Mouse (Mus musculus) megakaryocyte-erythroid progenitor cell, adult 5-6 weeks (primary cell): ENCODE results near the gene 4933415A04Rik. TPM values are rescaled to one million over a fixed set of nuclear protein-coding genes. Genes with fewer than 3 reads are reported as not detected.

Experiments used
- ATAC-seq: replicated peaks from 2 replicates; pipeline ENCODE4 v1.8.0; 2016; ENCODE audit warnings: mild to moderate bottlenecking, inconsistent platforms; ENCODE audit not compliant: severe bottlenecking, poor library complexity, low FRiP score, low TSS enrichment
- total RNA-seq, 2 experiments: library from RNA; stranded (forward) in 1 of 2; stranded (reverse) in 1 of 2; fragments of 200-1000, 215-1000 nt in 1 of 2; fragments of >200 nt in 1 of 2; fragmentation: Nextera tagmentation in 1 of 2; gene quantifications; 2 replicates each; pipeline ENCODE4 v1.2.3; 2014 to 2017

Gene 4933415A04Rik
- total RNA-seq, 2 experiments from 2014 or later, result not detected

- ATAC-seq, result no peak
Observed at GRCm38 (mm10) chr11:43624341-43624740, 37.5 kb downstream of the 4933415A04Rik start.

- ATAC-seq, result no peak
Observed at GRCm38 (mm10) chr11:43626300-43626926, 39.6 kb downstream of the 4933415A04Rik start.

DNA sequence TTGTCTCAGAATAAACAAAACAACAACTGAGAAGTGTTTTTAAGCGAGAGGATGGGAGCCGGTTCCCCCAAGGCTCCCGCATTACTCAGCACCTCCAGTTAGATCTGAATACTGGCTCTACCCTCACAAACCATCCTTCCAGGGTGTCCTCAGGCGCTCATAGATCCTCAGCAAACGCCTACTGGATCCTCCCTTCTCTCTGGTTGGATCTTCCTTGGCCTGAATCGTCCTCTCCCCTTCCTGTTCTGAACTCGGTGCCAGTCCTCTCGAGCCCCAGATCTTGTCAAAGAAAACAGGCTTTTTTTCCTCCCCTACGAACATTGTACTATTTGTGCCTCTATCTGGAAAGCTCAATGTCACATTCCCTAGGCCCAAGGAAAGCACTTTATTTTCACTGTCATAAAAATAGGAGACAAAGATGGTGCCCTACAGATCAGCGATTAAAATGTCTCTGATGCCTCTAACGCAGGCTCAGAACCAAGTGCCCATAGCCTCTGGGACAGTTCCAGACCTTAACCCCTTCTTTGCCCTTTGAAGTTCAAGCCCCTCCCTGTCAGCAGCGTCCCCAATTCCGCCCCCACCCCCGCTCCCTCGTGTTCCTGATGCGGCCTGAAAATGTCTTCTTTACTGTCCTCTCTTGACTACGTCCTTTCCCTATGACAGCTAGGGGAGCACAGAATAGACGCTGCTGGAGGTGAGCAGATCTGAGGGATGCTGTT, 40.2 kb downstream of the 4933415A04Rik start:
- ATAC-seq, result no peak

DNA sequence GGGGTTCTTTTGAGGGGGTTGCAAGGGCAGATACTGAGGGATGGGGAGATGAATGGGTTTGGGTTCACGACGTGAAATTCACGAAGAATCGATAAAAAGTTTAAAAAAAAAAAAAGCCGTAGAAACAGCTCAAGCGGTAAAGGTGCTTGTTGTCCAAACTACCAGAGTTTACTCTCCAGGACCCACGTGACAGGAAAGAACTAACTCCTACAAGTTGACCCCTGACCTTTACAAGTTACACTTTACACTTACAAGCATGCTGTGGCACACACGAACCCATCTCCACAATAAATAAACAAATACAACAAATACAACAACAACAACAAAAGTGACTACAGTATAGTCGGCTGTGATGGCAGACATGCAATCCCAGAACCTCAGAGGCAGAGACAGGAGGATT, 44.8 kb downstream of the 4933415A04Rik start:
- no peak for ATAC-seq

- peak; percentile 45; the same call in 1 of the 2 replicates for ATAC-seq
Observed at GRCm38 (mm10) chr11:43632566-43632965, 45.7 kb downstream of the 4933415A04Rik start.

DNA sequence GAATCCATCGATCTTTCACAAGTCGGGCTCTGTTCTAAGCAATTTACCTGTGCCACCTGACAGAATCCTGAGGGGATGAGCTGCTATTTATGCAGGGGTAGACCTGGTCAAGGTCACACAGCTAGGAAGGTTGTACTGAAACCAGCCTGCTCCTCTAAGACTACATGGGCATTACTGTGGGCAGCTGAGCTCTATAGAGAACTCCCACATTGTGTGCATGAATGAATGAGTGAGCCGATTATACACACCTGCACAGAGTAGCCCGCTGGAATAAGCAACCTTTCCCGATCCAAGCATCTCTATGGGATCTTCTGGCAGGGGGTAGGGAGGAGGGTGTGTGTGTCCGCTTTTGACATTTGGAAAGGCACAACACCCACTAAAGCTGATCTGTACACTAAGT, 46.3 kb downstream of the 4933415A04Rik start:
- ATAC-seq, result no peak

DNA sequence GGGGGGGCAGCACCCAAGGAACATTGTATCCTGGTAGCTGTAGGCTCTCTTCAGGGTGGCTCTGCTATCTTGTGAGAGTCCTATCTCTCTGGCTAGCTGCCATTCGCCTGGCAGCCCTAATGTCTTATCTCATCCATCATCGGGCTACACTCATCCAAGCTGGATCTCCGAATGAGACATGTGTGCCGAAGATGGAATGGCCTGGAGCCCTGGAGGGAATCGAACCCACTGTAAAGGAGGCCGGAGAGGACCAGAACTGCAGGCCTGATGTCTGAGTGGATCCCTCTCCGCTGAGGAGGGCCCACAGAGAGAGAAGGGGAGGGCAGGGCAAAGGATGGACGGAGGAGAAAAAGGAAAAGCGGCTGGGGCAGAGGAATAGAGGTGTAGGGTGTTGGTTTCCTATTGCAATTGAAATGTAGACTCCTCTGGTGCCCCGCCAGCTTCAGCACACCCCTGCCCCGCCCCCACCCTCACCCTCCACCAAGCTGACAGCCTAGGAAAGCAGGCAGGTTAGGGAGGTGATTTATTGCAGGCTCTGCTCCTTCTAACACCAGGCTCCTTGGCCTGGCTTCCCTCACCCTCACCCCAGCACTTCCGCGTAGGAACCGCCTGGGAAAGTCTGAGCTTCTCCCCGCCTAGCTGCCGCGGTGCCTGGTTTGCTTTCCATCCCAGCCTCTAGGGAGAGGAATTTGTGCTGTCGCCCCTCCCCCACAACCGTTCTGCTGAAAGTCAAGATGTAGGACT, 47.0 kb downstream of the 4933415A04Rik start:
- ATAC-seq, result 0 out of 2 replicates have a peak, but pooled peaks have one; percentile 40

GRCm38 (mm10) chr11:43636761-43637160, 49.9 kb downstream of the 4933415A04Rik start:
- ATAC-seq, result no peak

DNA sequence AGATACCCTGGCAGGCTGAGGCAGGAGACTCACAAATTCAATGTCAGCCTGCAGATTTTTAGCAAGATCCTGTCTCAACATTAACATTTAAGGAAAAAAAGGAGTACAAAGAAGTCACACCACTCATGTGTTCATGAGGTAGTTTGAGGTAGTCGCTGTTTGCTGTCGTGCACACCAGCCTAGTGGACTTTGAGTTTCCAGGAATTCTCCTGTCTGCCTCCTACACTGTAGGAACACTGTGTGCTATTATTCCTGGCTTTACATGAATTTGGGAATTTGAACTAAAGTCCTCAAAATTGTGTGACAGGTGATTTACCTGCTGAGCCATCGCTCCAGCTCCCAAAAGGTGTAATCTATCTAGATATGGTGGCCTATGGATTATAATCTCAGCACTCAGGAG, 51.6 kb downstream of the 4933415A04Rik start:
- ATAC-seq, result no peak

Other genes starting within 250 kb of the 4933415A04Rik start
- gene Pttg1, start 160.8 kb upstream of the 4933415A04Rik start, total RNA-seq (2014; fragmentation: Nextera tagmentation), result 64.6 and 84.7 TPM in 2 replicates
- gene Pttg1, start 160.8 kb upstream of the 4933415A04Rik start, total RNA-seq (2017), result 59.5 and 64.9 TPM in 2 replicates
- gene Slu7, start 153.3 kb upstream of the 4933415A04Rik start, total RNA-seq (2014; fragmentation: Nextera tagmentation), result 16.9 and 28.6 TPM in 2 replicates
- gene Slu7, start 153.3 kb upstream of the 4933415A04Rik start, total RNA-seq (2017), result 72.0 and 83.0 TPM in 2 replicates
- not detected in 2 replicates for gene C1qtnf2, start 112.8 kb upstream of the 4933415A04Rik start, total RNA-seq (2014; fragmentation: Nextera tagmentation)
- not detected in 2 replicates for gene C1qtnf2, start 112.8 kb upstream of the 4933415A04Rik start, total RNA-seq (2017)
- gene Ccnjl, start 58.3 kb upstream of the 4933415A04Rik start, total RNA-seq (2014; fragmentation: Nextera tagmentation), result 1.7 TPM in 1 of 2 replicates, not detected in the other
- 0.11 and 0.33 TPM in 2 replicates for gene Ccnjl, start 58.3 kb upstream of the 4933415A04Rik start, total RNA-seq (2017)
- not detected in 2 replicates for gene Fabp6, start 14.5 kb downstream of the 4933415A04Rik start, total RNA-seq (2014; fragmentation: Nextera tagmentation)
- gene Fabp6, start 14.5 kb downstream of the 4933415A04Rik start, total RNA-seq (2017), result not detected in 2 replicates
- 55.1 TPM in 2 replicates for gene Pwwp2a, start 95.0 kb downstream of the 4933415A04Rik start, total RNA-seq (2014; fragmentation: Nextera tagmentation)
- gene Pwwp2a, start 95.0 kb downstream of the 4933415A04Rik start, total RNA-seq (2017), result 29.4 and 36.7 TPM in 2 replicates
- gene Ttc1, start 161.0 kb downstream of the 4933415A04Rik start, total RNA-seq (2014; fragmentation: Nextera tagmentation), result 38.4 and 68.3 TPM in 2 replicates
- gene Ttc1, start 161.0 kb downstream of the 4933415A04Rik start, total RNA-seq (2017), result 74.5 and 103 TPM in 2 replicates